Mouse (Mus musculus): ENCODE data around the gene Kcnh7. TPM values are rescaled to one million over a fixed set of nuclear protein-coding genes. Genes with fewer than 3 reads are reported as not detected.

Kcnh7 gene
- total RNA-seq, 2 experiments from 2014 or later = 1.5 to 1.6 TPM

- no peak for DNase-seq
Measured at GRCm38 (mm10) chr2:62644891-62645290, 539.2 kb downstream of the Kcnh7 start.
